Mouse (Mus musculus): ENCODE measurements around the gene Yeats4. TPM values are rescaled to one million over a fixed set of nuclear protein-coding genes. Genes with fewer than 3 reads are reported as not detected.

Yeats4 gene
- polyA plus RNA-seq, 1 experiment from 2014 or later = 143 TPM

DNA sequence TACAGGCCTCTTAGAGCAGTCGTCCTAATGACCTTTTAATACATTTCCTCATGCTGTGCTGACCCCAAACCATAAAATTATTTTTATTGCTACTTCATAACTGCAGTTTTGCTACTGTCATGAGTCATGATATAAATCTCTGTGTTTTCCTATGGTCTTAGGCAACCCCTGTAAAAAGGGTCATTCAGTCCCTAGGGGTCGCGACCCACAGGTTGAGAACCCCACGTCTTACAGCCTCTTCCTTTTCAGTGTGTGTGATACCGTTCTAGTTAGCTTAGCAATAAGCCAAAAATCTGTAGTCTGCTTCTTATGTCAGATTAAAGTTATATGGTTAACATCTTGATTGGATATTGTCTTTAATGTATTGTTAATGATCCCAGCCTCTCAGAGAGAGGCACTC lies 30.9 kb downstream of the Yeats4 start:
- H3K9me3 ChIP-seq (replicated peaks; ENCODE audit: control insufficient read depth, low read length) = no peaks in the 10 kb centered on the region
- H3K27me3 ChIP-seq (replicated peaks; ENCODE audit: control insufficient read depth, insufficient read depth, low read length) = no peaks in the 10 kb centered on the region
- DNase-seq (ENCODE audit: low spot score) (no peak), ATAC-seq (no peak)
- H3K4me3 ChIP-seq (ENCODE audit: low read depth, low read length) = no peak overlapping the region
- no peaks in the 10 kb centered on the region for H3K4me1 ChIP-seq (ENCODE audit: control insufficient read depth, insufficient read depth, low read length)
- no peak overlapping the region for H3K4me2 ChIP-seq (ENCODE audit: low read length)
- no peaks in the 10 kb centered on the region for H3K36me3 ChIP-seq (ENCODE audit: control insufficient read depth, insufficient read depth, low read length)
- no peak overlapping the region for H3K9ac ChIP-seq (ENCODE audit: low read length)
- 80% methylated on average over 5 of the region's 5 CpGs for WGBS
- no peak overlapping the region for H3K27ac ChIP-seq (ENCODE audit: low read depth, low read length)

DNA sequence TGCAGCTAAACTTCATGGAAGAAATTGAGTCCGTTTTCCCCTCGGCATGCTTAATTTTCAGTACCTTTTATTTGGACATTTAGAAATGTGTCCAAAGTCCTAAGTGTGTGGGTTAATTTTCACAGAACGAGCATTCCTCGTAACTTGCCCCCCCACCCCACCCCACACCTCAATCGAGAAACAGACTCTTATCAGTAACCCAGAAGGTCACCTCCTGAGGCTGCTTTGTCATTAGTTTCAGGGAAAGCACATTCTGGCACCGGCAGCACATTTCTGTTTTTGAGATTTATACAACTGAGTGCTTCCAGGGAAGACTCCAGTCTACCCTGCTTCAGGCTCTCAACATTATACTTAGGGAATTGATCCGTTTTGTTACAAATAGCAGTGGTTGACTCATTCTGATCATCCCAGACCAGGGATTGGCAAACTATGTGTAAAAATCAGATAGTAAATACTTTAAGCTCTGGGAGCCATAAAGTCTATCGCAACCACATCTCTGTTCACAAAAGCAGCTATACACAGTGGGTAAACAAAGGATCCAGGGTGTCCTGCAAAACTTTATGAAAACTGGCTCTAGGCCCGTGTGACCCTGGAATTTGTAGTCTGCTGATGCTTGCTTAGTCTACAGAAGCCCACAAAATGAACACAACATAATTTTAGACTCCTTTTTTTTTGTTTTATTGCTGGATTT lies 38.8 kb downstream of the Yeats4 start:
- 69% methylated on average over 9 of the region's 9 CpGs for WGBS
- H3K27ac ChIP-seq (ENCODE audit: low read depth, low read length) = no peak overlapping the region
- no peak for ATAC-seq

DNA sequence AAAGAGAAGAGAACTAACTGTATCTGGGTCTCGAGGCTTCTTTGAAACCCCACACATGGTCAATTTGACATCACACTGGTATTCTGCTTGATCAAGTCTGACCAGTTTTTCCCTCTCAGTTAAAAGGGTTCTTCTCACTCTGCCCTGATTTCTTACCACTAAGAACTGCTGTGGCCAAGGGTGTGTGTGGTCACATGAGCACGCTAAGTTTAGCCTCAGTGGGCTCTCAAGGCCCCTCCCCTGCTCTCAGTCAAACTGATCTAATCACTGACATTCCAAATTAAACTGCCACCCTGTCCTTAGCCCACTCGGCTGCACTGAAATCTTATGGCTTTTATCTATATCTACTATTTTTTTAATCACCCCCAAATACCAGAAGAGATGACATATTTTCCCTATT lies 43.2 kb downstream of the Yeats4 start:
- Histone ChIP-seq H3K9ac (ENCODE audit: low read length) (no peak overlapping the region), H3K9me3 (replicated peaks; ENCODE audit: control insufficient read depth, low read length) (no peaks in the 10 kb centered on the region), H3K4me1 (ENCODE audit: control insufficient read depth, insufficient read depth, low read length) (no peaks in the 10 kb centered on the region), H3K4me3 (ENCODE audit: low read depth, low read length) (no peak overlapping the region), H3K27ac (ENCODE audit: low read depth, low read length) (no peak overlapping the region), H3K27me3 (replicated peaks; ENCODE audit: control insufficient read depth, insufficient read depth, low read length) (no peaks in the 10 kb centered on the region), H3K36me3 (ENCODE audit: control insufficient read depth, insufficient read depth, low read length) (no peaks in the 10 kb centered on the region), H3K4me2 (ENCODE audit: low read length) (no peak overlapping the region)
- ATAC-seq (no peak), DNase-seq (ENCODE audit: low spot score) (no peak)
- WGBS = 58% methylated on average over 3 of the region's 3 CpGs

More for the DNA sequence above, 38.8 kb downstream of the Yeats4 start:
- Histone ChIP-seq H3K4me3 (ENCODE audit: low read depth, low read length) (no peak overlapping the region), H3K4me2 (ENCODE audit: low read length) (no peak overlapping the region), H3K4me1 (ENCODE audit: control insufficient read depth, insufficient read depth, low read length) (no peaks in the 10 kb centered on the region), H3K36me3 (ENCODE audit: control insufficient read depth, insufficient read depth, low read length) (no peaks in the 10 kb centered on the region), H3K9me3 (replicated peaks; ENCODE audit: control insufficient read depth, low read length) (no peaks in the 10 kb centered on the region), H3K27me3 (replicated peaks; ENCODE audit: control insufficient read depth, insufficient read depth, low read length) (no peaks in the 10 kb centered on the region), H3K9ac (ENCODE audit: low read length) (no peak overlapping the region)
- DNase-seq (ENCODE audit: low spot score) = no peak

- 60% methylated on average over 12 of the region's 12 CpGs for WGBS
- DNase-seq (ENCODE audit: low spot score) = no peak
- ATAC-seq = no peak
Measured at GRCm38 (mm10) chr10:117174645-117175044, 49.7 kb downstream of the Yeats4 start.

GRCm38 (mm10) chr10:117173566-117174438 lies 50.5 kb downstream of the Yeats4 start:
- no peaks in the 10 kb centered on the region for H3K36me3 ChIP-seq (ENCODE audit: control insufficient read depth, insufficient read depth, low read length)

More at GRCm38 (mm10) chr10:117174645-117175044, 49.7 kb downstream of the Yeats4 start:
- Histone ChIP-seq H3K9ac (ENCODE audit: low read length) (no peak overlapping the region), H3K4me3 (ENCODE audit: low read depth, low read length) (no peak overlapping the region), H3K27me3 (replicated peaks; ENCODE audit: control insufficient read depth, insufficient read depth, low read length) (no peaks in the 10 kb centered on the region), H3K27ac (ENCODE audit: low read depth, low read length) (no peak overlapping the region), H3K4me2 (ENCODE audit: low read length) (no peak overlapping the region), H3K9me3 (replicated peaks; ENCODE audit: control insufficient read depth, low read length) (no peaks in the 10 kb centered on the region), H3K36me3 (ENCODE audit: control insufficient read depth, insufficient read depth, low read length) (no peaks in the 10 kb centered on the region), H3K4me1 (ENCODE audit: control insufficient read depth, insufficient read depth, low read length) (no peaks in the 10 kb centered on the region)

DNA sequence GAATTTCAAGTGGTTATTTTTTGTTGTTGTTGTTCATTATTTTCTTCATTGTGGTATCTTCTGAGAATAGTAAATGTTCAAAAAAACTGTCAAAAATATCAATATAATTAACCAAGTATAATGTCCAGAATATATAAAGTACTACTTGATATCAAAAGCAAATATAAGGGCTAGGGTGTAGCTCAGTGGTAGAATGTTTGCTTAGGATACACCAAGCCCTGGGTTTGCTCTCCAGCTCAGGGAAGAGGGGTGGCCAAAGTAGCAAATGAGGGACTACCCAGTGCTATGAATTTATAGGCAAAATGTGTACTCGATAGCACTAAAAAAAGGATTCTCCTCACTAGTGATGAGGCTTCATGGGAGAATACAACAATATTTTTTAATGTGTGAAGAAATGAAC lies 51.2 kb downstream of the Yeats4 start:
- no peaks in the 10 kb centered on the region for H3K4me1 ChIP-seq (ENCODE audit: control insufficient read depth, insufficient read depth, low read length)
- H3K36me3 ChIP-seq (ENCODE audit: control insufficient read depth, insufficient read depth, low read length) = no peaks in the 10 kb centered on the region
- H3K27ac ChIP-seq (ENCODE audit: low read depth, low read length) = no peak overlapping the region
- ATAC-seq (no peak), DNase-seq (ENCODE audit: low spot score) (no peak)
- H3K9ac ChIP-seq (ENCODE audit: low read length) = no peak overlapping the region
- 92% methylated on average over 1 of the region's 1 CpGs for WGBS
- H3K4me2 ChIP-seq (ENCODE audit: low read length) = no peak overlapping the region
- no peaks in the 10 kb centered on the region for H3K9me3 ChIP-seq (replicated peaks; ENCODE audit: control insufficient read depth, low read length)
- no peak overlapping the region for H3K4me3 ChIP-seq (ENCODE audit: low read depth, low read length)
- H3K27me3 ChIP-seq (replicated peaks; ENCODE audit: control insufficient read depth, insufficient read depth, low read length) = no peaks in the 10 kb centered on the region

More at GRCm38 (mm10) chr10:117173566-117174438, 50.5 kb downstream of the Yeats4 start:
- Histone ChIP-seq H3K27ac (ENCODE audit: low read depth, low read length) (no peak overlapping the region), H3K4me3 (ENCODE audit: low read depth, low read length) (no peak overlapping the region), H3K9ac (ENCODE audit: low read length) (no peak overlapping the region), H3K4me2 (ENCODE audit: low read length) (no peak overlapping the region; the same call in 1 of the 2 replicates), H3K27me3 (replicated peaks; ENCODE audit: control insufficient read depth, insufficient read depth, low read length) (no peaks in the 10 kb centered on the region), H3K4me1 (ENCODE audit: control insufficient read depth, insufficient read depth, low read length) (no peaks in the 10 kb centered on the region), H3K9me3 (replicated peaks; ENCODE audit: control insufficient read depth, low read length) (no peaks in the 10 kb centered on the region)
- 40% methylated on average over 13 of the region's 13 CpGs for WGBS
- ATAC-seq (no peak), DNase-seq (ENCODE audit: low spot score) (no peak)

- 45% methylated on average over 3 of the region's 3 CpGs for WGBS
- no peak overlapping the region for H3K4me2 ChIP-seq (ENCODE audit: low read length)
- H3K27me3 ChIP-seq (replicated peaks; ENCODE audit: control insufficient read depth, insufficient read depth, low read length) = no peaks in the 10 kb centered on the region
- ATAC-seq (no peak), DNase-seq (ENCODE audit: low spot score) (no peak)
- H3K36me3 ChIP-seq (ENCODE audit: control insufficient read depth, insufficient read depth, low read length) = no peaks in the 10 kb centered on the region
- no peak overlapping the region for H3K9ac ChIP-seq (ENCODE audit: low read length)
- H3K4me3 ChIP-seq (ENCODE audit: low read depth, low read length) = no peak overlapping the region
- no peaks in the 10 kb centered on the region for H3K9me3 ChIP-seq (replicated peaks; ENCODE audit: control insufficient read depth, low read length)
- H3K27ac ChIP-seq (ENCODE audit: low read depth, low read length) = no peak overlapping the region
- H3K4me1 ChIP-seq (ENCODE audit: control insufficient read depth, insufficient read depth, low read length) = no peaks in the 10 kb centered on the region
Measured at GRCm38 (mm10) chr10:117172069-117172468, 52.2 kb downstream of the Yeats4 start.

DNA sequence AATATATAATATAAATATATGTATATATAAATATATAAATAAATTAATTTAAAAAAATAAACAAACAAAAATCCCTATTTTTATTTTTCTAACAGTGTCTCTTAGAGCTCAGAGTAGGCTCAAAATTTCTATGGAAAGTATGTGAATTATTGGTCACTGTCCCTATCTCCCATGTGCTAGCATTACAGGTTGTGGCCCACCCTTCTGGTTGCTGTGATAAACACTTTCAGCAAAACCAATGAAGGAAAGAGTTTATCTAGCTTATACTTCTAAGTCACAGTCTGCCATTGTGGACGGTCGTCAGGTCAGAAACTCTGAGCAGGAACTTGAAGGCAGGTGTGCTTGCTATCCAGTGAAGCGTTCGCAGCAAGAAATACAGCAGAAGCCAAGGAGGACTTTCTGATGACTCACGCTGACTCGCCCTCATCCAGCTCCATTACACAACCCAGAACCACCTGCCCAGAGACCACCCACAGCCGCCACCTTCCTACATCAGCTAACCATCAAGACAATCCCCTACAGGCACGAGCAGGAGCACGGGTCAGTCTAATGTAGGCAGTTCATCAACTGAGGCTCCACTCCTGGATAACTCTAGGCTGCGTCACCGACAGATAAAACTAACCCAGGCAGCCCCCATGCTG lies 57.4 kb downstream of the Yeats4 start:
- ATAC-seq (no peak), DNase-seq (ENCODE audit: low spot score) (no peak)
- no peak overlapping the region for H3K27ac ChIP-seq (ENCODE audit: low read depth, low read length)
- H3K27me3 ChIP-seq (replicated peaks; ENCODE audit: control insufficient read depth, insufficient read depth, low read length) = no peaks in the 10 kb centered on the region
- H3K4me1 ChIP-seq (ENCODE audit: control insufficient read depth, insufficient read depth, low read length) = no peaks in the 10 kb centered on the region
- H3K4me3 ChIP-seq (ENCODE audit: low read depth, low read length) = no peak overlapping the region
- H3K9ac ChIP-seq (ENCODE audit: low read length) = no peak overlapping the region
- no peaks in the 10 kb centered on the region for H3K9me3 ChIP-seq (replicated peaks; ENCODE audit: control insufficient read depth, low read length)
- no peaks in the 10 kb centered on the region for H3K36me3 ChIP-seq (ENCODE audit: control insufficient read depth, insufficient read depth, low read length)
- no peak overlapping the region for H3K4me2 ChIP-seq (ENCODE audit: low read length)
- WGBS = 91% methylated on average over 11 of the region's 11 CpGs
